Mouse (Mus musculus) kidney, postnatal 10 days (tissue): ENCODE results near the gene Sox5.

ENCODE experiments used
- DNase-seq: peaks from one replicate; pipeline ENCODE4 v3.0.0; 2021; ENCODE audit warnings: mixed read lengths

The Sox5 gene

DNA sequence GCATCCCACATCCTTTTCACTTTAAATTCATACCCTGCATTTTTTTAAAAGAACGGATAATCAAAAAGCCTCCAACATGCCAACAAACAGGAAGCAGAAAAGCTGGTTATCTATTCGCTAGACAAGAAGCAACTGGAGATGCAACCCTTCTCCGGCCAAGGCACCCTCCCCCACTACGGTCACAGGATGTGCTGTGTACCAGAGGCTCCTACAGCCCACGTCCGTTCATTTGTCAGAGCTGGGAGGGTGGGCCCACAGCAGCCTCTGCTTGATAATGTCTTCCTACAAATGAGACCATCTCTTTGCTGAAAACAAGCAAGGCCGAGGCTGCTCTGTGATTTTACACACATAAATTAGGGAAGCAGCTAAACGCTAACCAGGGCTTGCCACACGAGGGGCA, 69.9 kb downstream of the Sox5 start:
- peak; percentile 73 for DNase-seq

DNA sequence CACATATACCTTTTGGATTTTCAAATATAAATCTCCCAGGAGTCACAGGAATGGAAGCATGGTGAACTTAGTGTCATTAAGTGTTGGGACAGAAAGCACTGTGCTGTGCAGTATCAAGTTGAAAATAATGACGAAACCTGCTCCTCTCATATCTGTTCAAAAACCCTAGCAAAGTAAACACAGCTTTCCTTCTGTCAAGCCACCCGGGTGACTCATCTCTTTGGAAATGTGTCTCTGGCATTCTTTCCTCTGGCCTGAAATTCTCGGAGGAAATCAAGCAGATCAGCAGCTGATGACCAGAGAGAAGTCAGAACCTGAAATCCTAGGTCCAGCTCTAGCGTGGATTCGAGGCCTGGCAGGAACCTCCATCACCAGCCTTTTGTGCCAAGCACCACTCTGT, 71.0 kb downstream of the Sox5 start:
- peak; percentile 19 for DNase-seq

- no peak for DNase-seq
Observed at GRCm38 (mm10) chr6:144709614-144710180, 72.1 kb downstream of the Sox5 start.

- no peak for DNase-seq
Observed at GRCm38 (mm10) chr6:144708410-144708809, 73.4 kb downstream of the Sox5 start.

GRCm38 (mm10) chr6:144707976-144708375, 73.8 kb downstream of the Sox5 start:
- DNase-seq: no peak

- DNase-seq: no peak
Observed at GRCm38 (mm10) chr6:144704962-144705361, 76.8 kb downstream of the Sox5 start.

DNA sequence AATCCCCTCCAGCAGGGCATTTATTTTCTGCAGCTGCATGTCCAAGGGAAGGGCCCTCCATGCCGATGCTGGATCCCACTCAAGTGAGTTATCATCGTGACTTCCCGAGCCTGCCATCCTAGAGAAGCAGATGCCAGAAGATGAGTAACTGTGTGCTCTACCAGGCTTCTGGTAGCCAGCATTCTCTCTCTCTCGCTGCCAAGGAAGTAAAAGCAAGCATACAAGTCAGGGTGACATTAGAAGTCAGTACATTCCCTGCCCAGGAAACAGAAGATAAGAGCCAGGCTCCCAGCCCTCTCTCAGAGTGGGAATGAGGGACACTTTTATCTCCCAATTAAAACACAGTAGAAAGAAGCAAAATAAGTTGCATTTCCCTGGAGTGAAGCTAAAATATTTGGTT, 86.1 kb downstream of the Sox5 start:
- DNase-seq: no peak

DNA sequence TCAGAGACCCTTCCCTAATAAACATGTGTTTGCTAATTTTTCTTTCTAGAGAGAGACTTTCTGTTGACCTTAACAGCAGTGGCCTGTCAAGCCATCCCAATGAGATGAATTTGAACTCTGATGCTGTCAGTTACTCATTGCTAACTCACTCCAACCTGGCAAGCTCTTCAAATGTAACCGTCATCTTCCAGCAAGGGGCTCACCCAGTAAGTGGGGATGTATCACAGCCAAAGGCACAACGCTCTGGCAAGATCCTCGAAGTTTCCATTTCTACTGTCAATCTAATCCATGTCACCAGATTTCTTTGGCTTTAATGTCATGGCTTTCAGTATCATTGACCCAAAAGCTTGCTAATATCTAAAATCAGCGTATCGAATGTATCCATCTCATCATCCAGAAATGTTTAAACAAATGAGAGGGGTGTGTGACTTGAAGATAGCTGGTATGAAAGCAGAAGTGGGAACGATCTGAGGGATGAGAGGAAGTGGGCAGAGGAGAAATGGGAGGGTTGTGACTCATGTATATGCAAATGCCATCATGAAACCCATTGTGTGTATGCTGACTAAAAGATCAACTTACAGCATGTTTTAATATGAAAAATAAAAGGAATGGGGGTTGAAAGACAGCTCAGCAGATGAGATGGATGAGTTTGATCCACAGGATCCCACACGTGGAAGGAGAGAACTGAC, 88.4 kb downstream of the Sox5 start:
- DNase-seq: no peak

DNA sequence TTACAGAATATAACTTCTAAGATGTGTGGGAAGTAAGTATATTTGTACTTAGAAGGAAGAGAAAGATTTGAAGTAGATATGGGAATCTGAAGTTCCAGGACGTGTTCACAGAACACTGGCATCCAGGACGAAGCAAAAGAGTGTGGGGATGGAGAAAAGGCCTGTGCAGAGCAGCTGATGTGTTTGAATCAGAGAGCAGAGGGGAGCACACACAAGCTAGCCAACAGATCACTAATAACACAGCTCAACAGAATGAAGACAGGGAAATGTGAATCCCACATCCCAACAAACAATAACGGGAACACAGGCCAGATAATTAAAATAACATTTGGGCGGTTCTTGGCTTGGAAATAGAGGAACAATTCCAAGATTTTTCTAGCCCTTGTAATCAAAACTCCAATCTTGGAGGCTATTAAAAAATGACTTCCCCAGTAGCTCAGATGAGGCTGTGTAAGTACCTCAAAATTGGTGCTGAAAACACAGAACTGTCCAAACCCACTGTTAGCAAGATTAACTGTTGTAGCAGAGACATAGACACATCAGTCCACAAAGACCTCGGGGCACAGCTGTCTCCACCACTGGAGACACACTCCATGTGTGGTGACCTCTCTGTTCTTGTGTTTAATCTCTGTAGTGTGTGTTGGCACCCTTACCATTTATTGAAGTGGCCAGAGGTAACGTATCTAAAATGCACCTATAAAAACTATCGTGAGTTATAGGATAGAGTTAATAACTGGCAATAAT, 90.3 kb downstream of the Sox5 start:
- DNase-seq: no peak

- DNase-seq: no peak
Observed at GRCm38 (mm10) chr6:144689076-144689475, 92.7 kb downstream of the Sox5 start.

DNA sequence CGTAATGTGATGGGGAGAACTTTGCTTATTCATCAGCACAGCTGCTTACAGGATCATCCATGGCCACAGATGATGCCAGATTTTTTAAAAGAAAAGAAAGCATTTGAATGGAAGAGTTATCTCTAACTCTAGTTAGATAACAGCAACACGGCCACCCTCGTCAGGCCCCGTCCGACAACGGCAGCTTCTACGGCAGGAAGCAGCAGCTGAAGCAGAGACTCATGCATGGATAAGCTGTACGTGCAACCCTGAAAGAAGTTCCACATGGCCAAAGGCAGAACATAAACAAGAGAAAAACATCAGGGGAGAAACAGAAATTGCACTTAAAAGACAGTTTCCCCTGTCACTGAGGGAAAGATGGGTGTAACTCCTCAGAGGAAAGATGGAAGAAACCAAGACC, 94.1 kb downstream of the Sox5 start:
- DNase-seq: no peak

DNA sequence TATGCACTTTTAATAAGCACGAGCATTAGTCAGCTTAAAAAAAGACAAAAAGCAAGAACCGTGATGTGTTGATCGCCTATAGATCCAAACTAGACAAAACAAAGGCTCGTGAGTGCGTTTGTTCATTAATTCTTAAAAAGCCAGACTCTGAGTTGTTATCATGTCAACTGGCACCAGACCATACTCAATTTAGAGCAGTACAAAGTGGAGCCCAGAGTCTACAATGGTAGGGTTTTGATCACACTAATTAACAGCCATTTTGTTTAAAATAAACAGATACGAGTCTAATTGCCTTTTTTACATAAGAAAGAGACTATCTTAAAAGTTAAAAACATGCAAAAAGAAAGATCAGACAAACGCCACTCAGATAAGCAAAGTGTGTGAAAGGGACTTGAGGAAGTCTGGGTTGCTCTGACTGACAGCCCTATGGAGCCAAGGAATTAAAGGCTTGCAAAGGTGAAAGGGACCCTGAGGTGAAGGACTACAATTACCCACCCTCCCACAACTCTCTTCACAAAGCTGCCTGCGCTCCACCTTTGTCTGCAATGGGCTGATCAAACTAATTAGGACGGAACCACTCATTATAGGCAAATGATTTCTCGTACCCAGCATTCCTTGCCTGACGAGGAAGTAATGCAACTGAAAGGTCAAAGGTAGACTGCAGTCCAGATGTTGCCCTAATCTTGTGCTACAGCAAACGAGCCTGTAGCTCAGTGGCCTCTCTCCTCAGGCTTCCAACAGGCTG, 100.6 kb downstream of the Sox5 start:
- no peak for DNase-seq

DNA sequence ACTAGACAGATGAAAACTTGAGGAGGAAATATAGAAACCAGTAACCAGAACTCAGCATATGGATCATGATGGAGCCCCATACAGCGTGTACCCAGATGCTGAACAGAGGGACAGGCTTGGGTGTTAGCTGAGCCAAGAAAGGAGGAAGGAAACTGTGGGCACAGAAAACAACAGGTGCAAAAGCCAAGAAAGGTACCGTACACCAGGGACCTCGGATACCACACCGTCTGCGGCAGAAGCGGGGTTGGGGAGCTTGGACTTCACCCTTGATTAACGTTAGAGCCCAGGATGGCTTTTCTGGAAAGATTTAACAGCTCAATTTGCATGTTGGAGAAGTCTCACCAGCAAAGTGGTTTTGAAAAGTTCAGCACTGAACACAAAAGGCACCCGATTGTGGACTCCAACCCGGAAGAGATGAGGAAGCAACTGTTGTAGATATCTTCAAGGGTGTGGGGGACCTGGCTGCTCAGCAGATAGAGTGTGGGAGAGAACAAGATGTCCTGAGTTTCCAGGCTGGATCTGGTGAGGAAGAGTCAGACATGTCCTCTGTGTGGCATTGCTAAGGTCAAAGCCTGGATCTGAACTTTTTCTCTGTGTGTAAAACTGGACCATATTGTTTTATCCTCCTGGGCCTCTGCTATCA, 104.2 kb downstream of the Sox5 start:
- DNase-seq: no peak

GRCm38 (mm10) chr6:144675111-144675510, 106.7 kb downstream of the Sox5 start:
- DNase-seq: no peak

- no peak for DNase-seq
Observed at GRCm38 (mm10) chr6:144673906-144674305, 107.9 kb downstream of the Sox5 start.

- no peak for DNase-seq
Observed at GRCm38 (mm10) chr6:144670433-144671167, 111.2 kb downstream of the Sox5 start.

GRCm38 (mm10) chr6:144666617-144667016, 115.2 kb downstream of the Sox5 start:
- no peak for DNase-seq

DNA sequence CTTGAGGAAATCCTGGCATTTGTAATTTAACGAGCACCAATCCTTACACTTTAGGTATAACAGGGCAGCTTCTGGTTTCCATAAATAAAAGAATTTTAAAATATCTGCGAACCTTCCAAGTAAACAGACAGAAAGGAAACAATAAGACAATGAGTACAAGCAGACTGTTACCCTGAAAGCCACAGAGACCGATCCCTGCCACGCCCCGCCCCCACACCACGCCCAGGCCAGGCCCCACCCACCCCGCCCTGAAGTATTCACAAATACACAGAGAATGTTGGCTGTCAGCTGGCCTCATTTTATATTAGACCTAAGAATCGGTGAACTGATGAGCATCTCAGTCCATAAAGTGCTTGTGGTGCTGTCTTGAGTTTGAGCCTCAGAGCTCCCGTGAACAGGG, 117.0 kb downstream of the Sox5 start:
- DNase-seq: no peak

DNA sequence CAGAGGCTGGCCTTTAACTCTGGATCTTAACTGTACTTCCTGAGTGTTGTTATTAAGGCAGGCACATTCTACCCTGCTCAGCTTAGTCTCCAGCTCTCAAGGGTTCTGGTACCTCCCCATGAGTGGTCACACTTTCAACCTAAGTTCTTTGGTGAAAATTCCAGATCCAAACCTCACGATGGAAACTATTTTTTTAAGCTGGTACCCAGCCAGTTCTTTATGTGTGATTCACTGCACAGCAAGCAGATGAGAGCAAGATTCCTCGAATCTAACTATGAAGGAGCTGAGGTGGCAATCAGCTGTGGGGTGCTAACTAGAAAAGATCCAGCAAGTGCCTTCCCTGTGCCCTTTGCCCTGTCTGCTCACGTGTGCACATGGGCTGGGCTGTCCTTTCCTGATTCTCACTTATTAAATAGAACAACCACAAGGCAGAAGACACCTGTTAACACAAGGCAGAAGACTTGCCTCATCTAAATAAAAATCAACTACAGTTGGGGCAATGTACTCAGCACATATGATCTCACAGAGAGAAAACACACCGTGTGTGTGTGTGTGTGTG, 118.2 kb downstream of the Sox5 start:
- peak; percentile 28 for DNase-seq

- DNase-seq: peak; percentile 36
Observed at GRCm38 (mm10) chr6:144659115-144660108, 122.4 kb downstream of the Sox5 start.

DNA sequence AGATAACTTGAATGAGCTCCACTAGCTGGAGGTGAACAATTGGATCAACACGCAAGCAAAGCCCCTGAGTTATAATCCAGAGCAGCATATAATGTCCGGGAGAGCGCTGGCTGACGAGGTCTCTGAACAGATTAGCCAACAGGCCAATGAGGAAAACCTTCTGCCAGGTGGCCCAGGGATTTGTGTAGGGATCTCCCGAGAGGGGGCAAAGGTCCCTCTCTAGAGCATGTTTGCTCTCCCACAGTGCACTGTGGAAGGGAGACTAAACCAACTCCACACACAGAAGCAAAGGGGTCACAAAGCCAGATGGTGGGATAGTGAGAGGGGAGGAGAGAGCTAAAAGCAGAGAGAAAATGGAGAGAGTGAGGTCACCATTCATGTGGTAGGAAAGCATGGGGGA, 128.9 kb downstream of the Sox5 start:
- no peak for DNase-seq
